Mouse (Mus musculus) heart, postnatal 0 days (tissue): ENCODE measurements at regions not wholly inside any gene's neighbourhood (a gene's known extent, or its start where the extent isn't known, plus 50 kb on each side); places are given as distances from the start of the nearest gene placed in this dataset.

ENCODE experiments used
- ATAC-seq: fragments of 200-750 bp; cut with Nextera tagmentation; 2 replicates; pipeline ENCODE4 v1.8.0; 2017; ENCODE audit warnings: low read depth, moderate number of reproducible peaks, moderate library complexity; ENCODE audit not compliant: insufficient read depth
- DNase-seq: peaks from one replicate; pipeline ENCODE4 v3.0.0-alpha.2; 2016; ENCODE audit warnings: low spot score
- H3K27ac ChIP-seq: fragments of 300-500 bp; sonication (generic); 2 replicates; pipeline ENCODE4 v1.5.1; 2014; ENCODE audit warnings: low read depth, mild to moderate bottlenecking
- H3K27me3 ChIP-seq: fragments of 300-500 bp; sonication (generic); 2 replicates; pipeline ENCODE4 v1.6.1; 2014; ENCODE audit warnings: low read length, mixed read lengths; ENCODE audit not compliant: control insufficient read depth, insufficient read depth
- H3K36me3 ChIP-seq: fragments of 300-500 bp; sonication (generic); replicated peaks from 2 replicates; pipeline ENCODE4 v1.6.1; 2014; ENCODE audit warnings: low read length, mixed read lengths; ENCODE audit not compliant: control insufficient read depth, insufficient read depth
- H3K4me1 ChIP-seq: fragments of 300-500 bp; sonication (generic); 2 replicates; pipeline ENCODE4 v1.6.1; 2014; ENCODE audit warnings: antibody characterized with exemption; ENCODE audit not compliant: control insufficient read depth, insufficient read depth
- H3K4me2 ChIP-seq: fragments of 300-500 bp; sonication (generic); 2 replicates; pipeline ENCODE4 v1.6.1; 2014; ENCODE audit warnings: low read depth, mild to moderate bottlenecking, low read length, moderate library complexity
- H3K4me3 ChIP-seq: fragments of 300-500 bp; sonication (generic); 2 replicates; pipeline ENCODE4 v1.5.1; 2014; ENCODE audit warnings: low read depth, low read length
- H3K9ac ChIP-seq: fragments of 300-500 bp; sonication (generic); replicated peaks from 2 replicates; pipeline ENCODE4 v1.6.1; 2014; ENCODE audit warnings: low read depth, low read length, mixed read lengths
- H3K9me3 ChIP-seq: fragments of 300-500 bp; sonication (generic); replicated peaks from 2 replicates; pipeline ENCODE4 v1.6.1; 2016; ENCODE audit warnings: low read length; ENCODE audit not compliant: control insufficient read depth
- CTCF ChIP-seq: IDR thresholded peaks from 2 replicates; pipeline ENCODE4 v1.5.1; 2016; ENCODE audit warnings: antibody characterized with exemption, control low read depth, low read depth
- EP300 ChIP-seq: IDR thresholded peaks from 2 replicates; pipeline ENCODE4 v1.6.1; 2016; ENCODE audit warnings: antibody characterized with exemption, low read depth
- WGBS: fragments of 180-500 bp; shearing (Covaris S2); extraction: QIAGEN DNeasy Blood & Tissue Kit; methylation state at CpG from one replicate; pipeline ENCODE4 v1.1.7; 2014; 5-methylcytosine and 5-hydroxymethylcytosine counted together

DNA sequence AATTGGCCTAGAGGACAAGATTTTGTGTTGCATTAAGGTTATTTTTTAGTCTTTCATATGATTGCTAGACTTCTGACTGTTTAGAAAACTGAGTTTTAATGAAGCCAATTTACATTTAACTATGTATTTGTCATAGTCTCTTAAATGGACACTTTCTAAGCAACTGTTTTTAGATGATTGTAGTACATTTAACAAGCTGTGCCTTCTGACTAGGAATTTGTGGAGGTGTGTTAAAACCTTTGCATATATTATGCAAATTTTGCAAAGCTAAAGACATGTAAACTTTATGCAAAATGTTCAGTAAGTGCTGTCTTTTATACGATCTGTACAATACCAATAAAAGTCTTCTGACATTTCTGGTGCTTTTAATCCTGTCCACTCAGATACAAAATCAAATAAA lies 171.9 kb downstream of the 4930544G11Rik start:
- Histone ChIP-seq H3K4me1 (0 out of 2 replicates have a peak, but pooled peaks cover 8% of the 10 kb centered on the region), H3K9ac (no peak overlapping the region), H3K4me3 (no peak overlapping the region), H3K9me3 (no peaks in the 10 kb centered on the region), H3K4me2 (no peak overlapping the region), H3K27ac (no peak overlapping the region), H3K36me3 (no peaks in the 10 kb centered on the region), H3K27me3 (no peaks in the 10 kb centered on the region)
- no peak for TF ChIP-seq EP300
- no peak for TF ChIP-seq CTCF
- DNase-seq (no peak), ATAC-seq (no peak)
- 94% methylated on average over 1 of the region's 1 CpGs for WGBS

DNA sequence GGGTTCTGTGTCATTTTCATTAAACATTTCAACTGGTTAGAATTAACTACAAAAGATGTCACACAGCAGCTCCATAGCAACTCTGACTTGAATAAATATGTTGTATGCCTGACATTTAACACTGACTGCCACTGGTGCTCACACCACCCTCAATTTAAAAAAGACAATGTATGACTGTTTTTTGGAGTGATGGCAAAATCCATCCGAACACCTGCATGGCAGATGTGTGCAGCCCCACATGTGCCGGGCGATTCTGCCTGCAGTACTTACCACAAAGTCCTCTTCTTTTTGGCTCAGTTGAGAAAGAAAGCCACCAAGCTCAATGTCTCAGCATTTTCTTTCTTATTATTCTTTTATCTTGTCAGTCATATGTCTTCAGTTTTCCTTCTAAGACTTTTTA lies 199.4 kb downstream of the 4930544G11Rik start:
- no peaks in the 10 kb centered on the region for H3K4me1 ChIP-seq
- ATAC-seq (no peak), DNase-seq (no peak)
- no peaks in the 10 kb centered on the region for H3K36me3 ChIP-seq
- WGBS, result 88% methylated on average over 3 of the region's 3 CpGs
- TF ChIP-seq EP300, result no peak
- no peak for TF ChIP-seq CTCF
- no peak overlapping the region for H3K4me2 ChIP-seq
- no peaks in the 10 kb centered on the region for H3K27me3 ChIP-seq
- no peak overlapping the region for H3K9ac ChIP-seq
- no peak overlapping the region for H3K27ac ChIP-seq
- H3K9me3 ChIP-seq, result no peaks in the 10 kb centered on the region
- H3K4me3 ChIP-seq, result no peak overlapping the region

DNA sequence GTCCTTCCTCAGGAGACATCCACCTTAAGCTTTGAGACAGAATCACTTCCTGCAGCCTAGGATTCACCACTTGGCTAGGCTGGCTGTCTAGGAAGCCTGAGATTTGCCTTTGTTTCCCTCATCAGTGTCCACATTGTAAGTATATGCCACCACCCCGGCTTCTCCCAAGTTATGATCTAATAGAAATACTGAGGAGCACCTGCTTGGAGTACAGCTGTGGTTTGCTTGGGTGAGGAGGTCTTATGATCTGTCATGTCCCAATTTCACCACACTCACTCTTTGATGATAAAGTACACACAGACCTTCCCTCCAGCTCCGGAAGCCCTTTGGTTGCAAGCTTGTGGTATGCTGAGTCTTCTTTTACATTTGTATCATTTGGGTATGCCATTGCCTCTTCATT lies 202.4 kb downstream of the 4930544G11Rik start:
- Histone ChIP-seq H3K4me3 (no peak overlapping the region), H3K4me1 (no peaks in the 10 kb centered on the region), H3K9me3 (no peaks in the 10 kb centered on the region), H3K27ac (no peak overlapping the region), H3K9ac (no peak overlapping the region), H3K4me2 (no peak overlapping the region), H3K36me3 (no peaks in the 10 kb centered on the region), H3K27me3 (no peaks in the 10 kb centered on the region)
- no peak for ATAC-seq
- TF ChIP-seq CTCF, result no peak
- TF ChIP-seq EP300, result no peak
- no peak for DNase-seq
- 88% methylated on average over 2 of the region's 2 CpGs for WGBS

DNA sequence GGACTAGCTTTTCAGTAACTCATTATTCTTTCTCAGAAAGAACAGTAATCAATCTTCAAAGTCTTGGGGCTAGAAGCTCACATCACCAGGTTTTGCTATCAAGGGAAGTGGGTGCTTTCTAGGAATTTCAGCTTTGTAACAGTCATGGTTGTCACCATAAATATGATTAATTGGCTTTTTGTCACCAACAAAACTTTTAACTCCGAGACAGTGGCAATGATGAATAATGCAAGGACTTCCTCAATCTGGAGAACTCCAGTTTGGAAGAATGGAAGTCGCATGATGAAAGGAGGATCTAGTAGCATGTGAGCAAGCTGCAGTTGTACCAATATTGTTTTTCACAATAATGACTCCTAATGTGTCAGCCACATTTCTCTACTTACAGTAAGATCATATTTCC lies 208.4 kb downstream of the 4930544G11Rik start:
- DNase-seq (no peak), ATAC-seq (no peak)
- Histone ChIP-seq H3K4me2 (no peak overlapping the region), H3K9me3 (no peaks in the 10 kb centered on the region), H3K36me3 (no peaks in the 10 kb centered on the region), H3K27me3 (no peaks in the 10 kb centered on the region), H3K4me1 (no peaks in the 10 kb centered on the region), H3K27ac (no peak overlapping the region), H3K9ac (no peak overlapping the region), H3K4me3 (no peak overlapping the region)
- WGBS, result 68% methylated on average over 2 of the region's 2 CpGs
- TF ChIP-seq EP300 (no peak), CTCF (no peak)

DNA sequence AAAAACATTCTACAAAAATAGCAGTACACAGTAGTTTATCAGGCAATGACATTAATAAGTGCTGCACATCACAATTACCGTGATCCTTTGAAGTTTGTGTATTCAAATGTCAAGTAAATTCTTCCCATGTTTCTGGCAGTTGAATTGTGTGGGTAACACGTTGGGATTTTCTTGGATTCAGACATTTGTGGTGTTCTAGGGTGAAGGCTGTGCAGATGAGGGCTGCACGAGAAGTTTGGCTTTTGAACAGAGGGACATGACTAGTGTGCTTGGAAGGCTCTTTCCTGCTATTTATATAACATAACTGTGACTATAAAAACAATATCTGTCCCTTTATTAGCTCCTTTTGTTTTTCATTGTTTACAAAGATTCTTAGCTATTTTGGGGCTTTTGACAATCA lies 216.5 kb downstream of the 4930544G11Rik start:
- no peak overlapping the region for H3K4me2 ChIP-seq
- TF ChIP-seq CTCF (no peak), EP300 (no peak)
- H3K36me3 ChIP-seq, result no peaks in the 10 kb centered on the region
- H3K4me1 ChIP-seq, result no peaks in the 10 kb centered on the region; the same call in 1 of the 2 replicates
- DNase-seq (no peak), ATAC-seq (no peak)
- no peaks in the 10 kb centered on the region for H3K9me3 ChIP-seq
- H3K27me3 ChIP-seq, result no peaks in the 10 kb centered on the region
- 35% methylated on average over 3 of the region's 3 CpGs for WGBS
- no peak overlapping the region for H3K4me3 ChIP-seq
- H3K9ac ChIP-seq, result no peak overlapping the region
- no peak overlapping the region for H3K27ac ChIP-seq

DNA sequence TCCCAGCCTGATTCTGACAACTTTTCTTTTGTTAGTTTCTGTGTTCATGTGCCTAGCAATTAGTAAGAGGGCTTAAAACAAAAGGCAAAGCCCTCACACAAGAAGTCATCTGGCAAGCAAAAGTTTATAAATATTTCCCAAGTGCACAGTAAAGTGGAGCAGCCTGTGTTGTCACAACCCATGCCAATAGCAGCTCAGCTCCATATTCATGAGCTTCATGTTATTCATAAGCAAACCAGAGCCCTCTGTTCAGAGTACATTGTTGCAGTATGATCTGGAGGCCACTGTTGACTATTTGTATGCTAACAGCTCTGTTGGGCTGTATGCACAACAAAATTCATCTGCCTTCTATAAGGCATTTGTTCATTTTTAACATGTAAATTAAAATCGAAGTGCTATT lies 245.6 kb downstream of the 4930544G11Rik start:
- DNase-seq, result no peak
- Histone ChIP-seq H3K27me3 (no peaks in the 10 kb centered on the region), H3K36me3 (no peaks in the 10 kb centered on the region), H3K4me1 (0 out of 2 replicates have a peak, but pooled peaks cover 3% of the 10 kb centered on the region), H3K9ac (no peak overlapping the region), H3K27ac (no peak overlapping the region), H3K4me3 (no peak overlapping the region), H3K9me3 (no peaks in the 10 kb centered on the region), H3K4me2 (no peak overlapping the region)
- TF ChIP-seq EP300 (no peak), CTCF (no peak)
- ATAC-seq, result no peak
- 87% methylated on average over 1 of the region's 1 CpGs for WGBS
